Mouse (Mus musculus) left cerebral cortex, postnatal 14 days (tissue): Measurements from ENCODE around the gene Eci3. TPM values are rescaled to one million over a fixed set of nuclear protein-coding genes. Genes with fewer than 3 reads are reported as not detected.
A peak's percentile ranks its signal among the peaks of the same experiment; 100 is the strongest.
"Not testable (repeated sequence)": the region's sequence is repeated elsewhere in the genome, so short reads cannot be mapped to it uniquely, and the experiment has no call there.

ENCODE experiments used
- DNase-seq, 2 experiments: peaks; one replicate each; pipeline ENCODE4 v3.0.0; 2021 to 2022; ENCODE audit warnings: low spot score in 2 of 2, mixed read lengths in 1 of 2
- intact Hi-C: fragments of 180-260 bp; cut with DNase I; formaldehyde crosslinking; loops from one replicate; pipeline ENCODE4 v1.15.1; 2025
- total RNA-seq, 2 experiments: library from RNA; stranded (reverse); gene quantifications; 2 replicates each; pipeline ENCODE4 v1.2.3; 2021

Eci3 gene
- total RNA-seq, 2 experiments from 2014 or later, result 0.51 TPM; not detected in 1

DNA sequence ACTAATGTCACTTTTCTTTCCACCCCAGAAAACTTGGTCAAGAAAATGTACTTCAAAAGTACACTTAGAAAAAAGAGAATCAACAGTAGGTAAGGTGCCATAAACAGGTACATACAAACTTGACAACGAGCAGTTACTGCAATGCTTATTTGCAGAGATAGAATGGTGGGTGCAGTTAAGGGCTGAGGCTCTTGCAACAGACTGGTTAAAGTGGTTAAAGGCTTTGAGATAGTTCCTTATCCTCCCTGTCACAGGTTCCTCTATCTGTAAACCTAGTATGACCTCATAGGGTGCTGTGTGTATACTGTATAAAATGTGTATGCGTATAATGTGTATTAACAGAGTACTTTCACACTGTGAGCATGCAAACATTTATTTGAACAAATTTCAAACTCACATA is 12.2 kb downstream of the Eci3 start:
- intact Hi-C loops, DNase-seq: not testable (repeated sequence)

DNA sequence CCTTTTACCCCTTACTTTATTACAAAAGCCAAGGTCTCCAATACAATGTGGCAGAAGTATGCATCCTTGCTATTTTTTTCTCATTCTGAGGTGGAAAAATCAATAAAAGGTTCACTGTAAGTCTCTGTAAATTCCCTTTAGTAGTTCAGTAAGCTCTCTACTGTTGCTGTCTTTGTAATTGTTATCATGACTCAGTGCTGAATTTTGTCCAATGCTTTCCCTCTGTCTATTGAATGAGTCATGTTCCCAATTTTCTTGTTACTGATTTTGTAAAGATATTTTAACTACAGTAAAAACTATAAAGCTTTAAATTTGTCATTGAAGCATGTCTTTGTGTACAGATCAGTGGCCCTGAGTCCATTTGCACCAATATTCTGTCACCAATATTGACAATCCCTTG is 21.2 kb downstream of the Eci3 start:
- intact Hi-C loops, result no loop called here

DNA sequence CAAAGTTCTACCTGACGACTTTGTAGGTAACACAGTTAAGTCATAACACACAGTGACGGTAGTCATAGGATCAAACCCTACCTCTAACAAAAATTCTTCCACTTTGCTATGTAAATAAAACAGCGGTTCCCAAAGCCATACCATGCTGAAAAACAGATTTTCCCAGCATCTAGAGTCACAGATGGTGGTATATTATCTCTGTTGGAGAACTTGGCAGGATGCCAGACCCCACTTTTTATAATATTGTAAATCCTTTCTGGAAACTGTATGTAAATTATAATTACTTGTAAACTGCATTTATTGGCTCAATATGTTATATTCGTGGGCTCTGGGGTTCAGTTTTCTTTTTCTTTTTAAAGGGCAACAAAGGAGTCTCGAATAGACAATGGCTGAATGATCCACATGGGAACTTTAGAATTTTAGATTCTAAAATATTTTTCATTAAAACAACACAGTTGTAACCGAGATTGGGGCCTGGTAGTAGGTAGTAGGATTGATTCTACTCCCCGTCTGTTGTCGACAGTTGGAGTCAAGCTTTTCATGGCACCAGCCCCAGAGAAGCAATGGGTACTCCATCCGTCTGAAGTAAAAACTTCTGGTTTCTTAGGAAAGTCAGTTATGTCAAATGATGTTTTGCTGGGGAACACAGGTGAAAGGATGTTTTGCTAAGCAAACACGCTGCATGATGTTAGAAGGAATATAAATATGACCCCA is 28.5 kb downstream of the Eci3 start:
- intact Hi-C loops, result no loop called here
- DNase-seq, result peak; percentile 23 to 59

More for the DNA sequence above, 21.2 kb downstream of the Eci3 start:
- DNase-seq, result no peak

DNA sequence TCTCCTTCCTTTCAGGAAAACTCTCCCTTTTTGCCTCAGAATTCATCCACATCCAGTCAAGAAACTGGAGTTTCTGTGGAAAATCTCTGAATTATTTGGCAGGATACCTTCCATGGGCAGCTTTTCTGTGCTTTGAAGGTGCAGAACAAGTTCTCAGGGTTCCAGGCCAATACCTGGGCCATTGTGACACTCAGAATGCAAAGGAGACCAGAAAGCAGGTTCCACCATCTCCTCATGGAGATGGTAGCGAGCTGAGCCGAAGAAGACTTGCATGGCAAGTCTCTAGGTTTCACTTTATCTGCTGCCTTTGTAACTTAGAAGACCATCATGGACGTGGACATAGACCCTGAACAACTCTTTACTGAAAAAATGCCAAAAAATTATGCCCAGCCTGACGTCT is 39.4 kb downstream of the Eci3 start, which contains the start of the genes Fam217a and 4933417A18Rik:
TSS of gene Fam217a (minus strand) at position 101 of the 400 bp plus-strand sequence.
TSS of gene 4933417A18Rik (plus strand) at position 200 of the 400 bp plus-strand sequence.
- no peak for DNase-seq

DNA sequence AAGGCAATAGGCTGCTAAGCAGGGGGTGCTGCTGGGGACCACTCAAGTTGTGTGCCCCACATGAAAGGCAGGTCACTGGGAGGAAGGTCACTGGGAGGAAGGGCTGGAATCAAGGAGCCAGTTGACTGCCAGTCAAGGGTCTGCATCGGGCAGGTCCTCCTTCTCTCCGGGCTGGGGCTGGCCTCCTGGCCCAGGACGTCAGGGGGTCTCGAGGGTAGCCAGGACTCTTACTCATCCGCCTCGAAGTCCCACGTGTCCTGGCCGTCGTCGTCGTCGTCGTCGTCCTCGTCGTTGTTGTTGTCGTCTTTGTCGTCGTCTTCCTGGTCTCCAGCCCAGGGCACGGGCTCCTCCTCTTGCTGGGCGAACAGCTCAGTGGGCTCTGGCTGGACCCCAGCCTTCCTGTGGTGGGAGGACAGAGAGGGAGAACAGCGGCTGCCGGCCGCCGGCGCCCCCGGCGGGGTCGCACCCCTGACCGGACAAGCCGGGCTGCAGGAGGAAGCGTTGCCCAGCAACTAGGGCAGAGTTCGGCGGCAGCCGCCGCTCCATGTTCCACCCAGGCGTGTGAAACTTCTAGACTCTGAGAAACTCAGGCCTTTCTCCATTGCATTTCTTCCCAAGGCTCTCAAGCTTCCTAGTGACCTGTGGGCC is 47.0 kb downstream of the Eci3 start:
- DNase-seq, result no peak
- intact Hi-C loops, result no loop called here

More for the DNA sequence above, 39.4 kb downstream of the Eci3 start, which contains the start of the genes Fam217a and 4933417A18Rik:
- intact Hi-C loops, result no loop called here

DNA sequence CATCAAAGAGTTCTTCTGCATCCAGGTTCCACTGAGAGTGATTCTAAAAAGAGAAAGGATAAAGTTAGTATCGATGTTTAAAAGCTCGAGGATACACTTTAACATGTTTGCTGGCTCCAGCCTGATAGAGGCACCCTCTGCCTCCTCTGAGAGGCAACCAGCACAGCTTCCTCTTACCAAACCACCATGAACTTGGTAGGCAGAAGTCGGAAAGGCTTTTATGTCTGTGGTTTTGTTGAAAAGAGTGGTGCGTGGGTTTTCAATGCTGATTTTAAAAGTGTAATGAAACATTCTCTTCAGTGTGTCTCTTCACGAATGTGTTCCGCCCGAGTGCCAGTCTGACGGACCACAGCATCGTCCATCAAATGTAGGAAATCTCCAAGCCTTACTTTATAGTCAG is 49.0 kb downstream of the Eci3 start:
- no peak for DNase-seq
- intact Hi-C loops, result no loop called here

Other genes starting within 250 kb of the Eci3 start
- gene Fam50b, start 229.0 kb downstream of the Eci3 start, total RNA-seq, result not detected
- gene Prpf4b, start 88.5 kb downstream of the Eci3 start, total RNA-seq, result 10 to 100 TPM; 80.8 to 87.3 TPM
- gene Fam217a, start 39.5 kb downstream of the Eci3 start, total RNA-seq, result under 1 TPM; 0.44 to 0.53 TPM
- gene 4933417A18Rik, start 39.4 kb downstream of the Eci3 start, total RNA-seq, result not detected
- 10 to 100 TPM; 36.7 to 45.2 TPM for gene Eci2, start 63.3 kb upstream of the Eci3 start, total RNA-seq